Mouse (Mus musculus) megakaryocyte-erythroid progenitor cell, adult 5-6 weeks (primary cell): ENCODE data around the gene Dhx36. TPM values are rescaled to one million over a fixed set of nuclear protein-coding genes. Genes with fewer than 3 reads are reported as not detected.

Experiments
- ATAC-seq: replicated peaks from 2 replicates; pipeline ENCODE4 v1.8.0; 2016; ENCODE audit warnings: mild to moderate bottlenecking, inconsistent platforms; ENCODE audit not compliant: severe bottlenecking, poor library complexity, low FRiP score, low TSS enrichment
- total RNA-seq, 2 experiments: library from RNA; stranded (forward) in 1 of 2; stranded (reverse) in 1 of 2; fragments of 200-1000, 215-1000 nt in 1 of 2; fragments of >200 nt in 1 of 2; fragmentation: Nextera tagmentation in 1 of 2; gene quantifications; 2 replicates each; pipeline ENCODE4 v1.2.3; 2014 to 2017

Dhx36 gene
- total RNA-seq (2014; fragmentation: Nextera tagmentation) (35.0 and 46.2 TPM in 2 replicates), total RNA-seq (2017) (39.4 and 49.5 TPM in 2 replicates)

DNA sequence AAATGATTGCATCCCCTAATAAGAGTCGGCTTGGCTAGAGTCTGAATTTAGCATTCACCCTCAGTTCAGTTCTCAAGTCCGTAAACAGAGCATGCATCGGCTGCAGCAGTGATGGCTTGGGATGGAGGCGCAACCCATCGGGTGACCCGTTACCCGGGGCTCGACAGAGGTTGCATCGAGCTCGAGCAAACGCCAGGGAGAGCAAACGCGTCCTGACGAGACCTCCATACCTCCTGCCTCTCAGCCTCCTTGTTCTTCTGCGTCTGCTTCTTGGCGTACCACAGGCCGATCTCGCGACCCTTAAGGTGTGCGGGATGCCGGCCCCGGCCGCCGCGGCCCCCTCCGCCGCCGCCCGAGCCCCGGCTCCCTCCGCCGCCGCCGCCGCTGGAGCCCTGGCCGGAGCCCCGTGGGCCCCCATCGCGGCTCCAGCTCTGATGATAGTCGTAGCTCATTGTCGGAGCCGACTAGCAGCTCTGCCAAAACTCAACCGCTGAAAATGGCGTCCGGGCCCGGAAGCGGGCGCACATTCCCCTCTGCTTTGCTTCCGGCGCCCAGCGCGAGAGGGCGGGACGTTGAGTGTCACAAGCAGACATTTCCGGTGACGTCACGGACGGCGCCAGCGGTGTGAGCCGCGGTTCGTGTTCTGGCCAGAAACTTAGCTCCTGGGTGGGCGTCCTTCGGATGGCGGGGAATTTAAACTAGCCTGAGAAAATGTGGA lies at the start of gene Dhx36:
Dhx36 (minus strand) TSS at position 517 of the 718 bp plus-strand sequence.
- ATAC-seq: peak; percentile 100

DNA sequence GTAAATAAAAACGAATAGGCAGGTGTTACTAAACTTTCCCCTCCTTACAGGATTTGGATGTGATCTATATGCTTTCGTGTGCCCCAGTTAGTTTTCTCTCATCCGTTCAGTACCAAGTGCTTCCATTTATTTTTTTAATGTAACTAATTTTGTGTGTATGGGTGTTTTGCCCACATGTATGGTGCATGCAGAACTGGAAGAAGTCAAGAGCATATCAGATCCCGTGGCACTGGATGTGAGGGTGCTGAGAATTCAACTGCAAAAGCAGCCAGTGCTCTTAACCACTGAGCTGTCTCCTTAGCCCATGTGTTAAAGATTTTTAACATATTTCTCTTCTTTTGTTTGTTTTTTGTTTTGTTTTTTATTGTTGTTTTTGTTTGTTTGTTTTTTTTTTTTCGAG lies 20.8 kb upstream of the Dhx36 start:
- ATAC-seq: no peak

DNA sequence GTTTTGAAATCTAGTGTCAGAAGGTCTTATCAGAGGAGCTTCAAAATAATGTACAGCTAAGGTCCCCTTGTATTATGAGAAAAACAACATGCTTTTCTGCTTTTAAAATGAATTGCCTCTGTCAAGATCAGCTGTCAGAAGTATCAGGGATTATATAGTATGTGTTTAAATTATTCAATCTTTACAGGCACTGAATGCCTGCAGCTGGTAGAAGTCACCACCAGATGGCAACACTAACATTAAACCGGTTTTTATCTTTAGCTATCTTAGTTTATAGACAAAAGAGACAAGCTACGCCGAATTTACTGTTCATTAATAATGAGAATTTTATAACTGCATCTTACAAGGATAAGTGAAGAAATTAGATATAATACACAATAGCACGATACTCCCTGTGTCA lies 20.4 kb upstream of the Dhx36 start:
- no peak for ATAC-seq

DNA sequence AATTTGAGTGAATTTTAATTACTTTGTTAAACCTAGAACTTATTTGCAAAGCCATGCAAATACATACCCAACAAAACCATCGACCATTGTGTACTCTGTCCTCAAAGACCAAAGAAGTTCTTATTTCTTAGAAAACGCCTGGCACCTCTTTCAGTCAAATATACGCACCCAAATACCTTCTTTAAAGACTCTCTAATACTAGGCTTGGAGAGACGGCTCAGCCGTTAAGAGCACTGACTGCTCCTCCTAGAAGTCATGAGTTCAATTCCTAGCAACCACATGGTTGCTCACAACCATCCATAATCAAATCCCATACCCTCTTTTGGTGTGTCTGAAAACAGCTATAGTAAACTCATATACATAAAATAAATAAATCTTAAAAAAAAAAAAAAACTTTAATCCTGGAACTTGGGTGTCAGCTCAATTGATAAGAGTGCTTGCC lies 423 bp upstream of the Dhx36 start:
- no peak for ATAC-seq

DNA sequence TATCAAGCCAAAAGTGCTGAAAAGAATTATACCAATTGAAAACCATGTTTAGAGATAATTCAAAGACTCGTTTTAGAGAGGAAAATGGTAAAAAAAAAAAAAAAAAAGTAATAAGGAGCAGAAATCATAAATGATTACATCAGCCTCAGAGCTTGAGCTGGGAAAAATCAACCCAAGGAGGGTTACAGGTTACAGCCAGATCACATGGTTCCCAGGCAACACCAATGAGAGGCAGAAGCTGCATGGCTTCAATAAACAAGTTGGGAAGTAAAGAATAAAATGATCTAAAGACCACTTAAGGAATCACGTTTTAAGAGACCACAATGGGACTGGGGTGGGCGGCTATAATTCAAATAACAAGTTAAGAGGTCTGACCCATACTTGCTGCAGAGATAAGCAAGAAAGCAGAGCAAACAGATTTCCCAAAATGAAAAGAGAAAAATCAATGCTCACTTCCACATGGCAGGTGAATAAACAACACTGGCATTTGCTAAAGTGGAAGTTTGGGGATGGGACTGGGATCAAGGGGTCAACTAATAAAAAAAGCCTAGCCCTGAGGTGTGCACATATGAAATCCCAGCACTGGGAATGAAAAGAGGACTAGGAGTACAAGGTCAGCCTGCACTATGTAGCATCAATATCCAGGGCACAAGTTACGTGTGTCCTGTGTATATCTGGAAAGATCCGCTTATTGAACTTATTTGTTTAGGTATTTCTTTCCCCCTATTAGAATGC lies 1.5 kb downstream of the Dhx36 start:
- ATAC-seq: no peak

DNA sequence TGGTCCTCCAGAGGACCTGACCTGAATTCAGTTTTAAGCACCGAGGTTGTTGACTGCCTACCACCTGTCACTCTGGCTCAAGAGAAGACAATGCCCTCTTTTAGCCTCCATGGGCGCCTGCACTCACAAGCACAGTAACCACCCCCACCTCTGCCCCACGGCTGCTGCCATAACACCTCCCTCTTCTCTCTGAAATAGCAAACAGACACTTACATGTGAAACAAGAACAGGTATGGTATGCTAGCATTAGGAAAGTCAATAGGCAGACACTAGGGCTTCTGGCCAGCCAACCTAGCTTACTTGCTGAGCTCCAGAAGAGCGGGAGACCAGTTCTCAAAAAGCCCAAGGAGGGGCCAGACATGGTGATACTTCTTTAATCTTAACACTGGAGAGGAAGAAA lies 7.5 kb downstream of the Dhx36 start:
- ATAC-seq: no peak

DNA sequence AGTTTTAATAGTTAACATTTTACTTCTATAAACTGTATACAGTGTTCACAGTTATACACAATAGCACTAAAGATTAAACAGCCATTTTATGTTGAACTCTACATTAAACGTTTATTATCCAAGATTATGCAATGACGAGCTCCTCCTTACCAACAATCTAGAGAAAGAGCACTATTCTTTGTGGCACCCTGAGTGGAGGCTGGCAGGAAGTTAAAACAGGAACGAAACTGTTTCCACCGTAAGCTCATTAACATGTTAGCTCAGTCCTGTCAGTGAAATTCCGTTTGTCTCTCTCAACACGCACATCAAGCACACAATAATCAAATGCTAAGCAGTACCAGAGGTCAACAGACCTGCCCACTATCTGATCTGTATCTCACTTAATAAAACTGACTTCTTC lies 14.2 kb downstream of the Dhx36 start:
- ATAC-seq: no peak

DNA sequence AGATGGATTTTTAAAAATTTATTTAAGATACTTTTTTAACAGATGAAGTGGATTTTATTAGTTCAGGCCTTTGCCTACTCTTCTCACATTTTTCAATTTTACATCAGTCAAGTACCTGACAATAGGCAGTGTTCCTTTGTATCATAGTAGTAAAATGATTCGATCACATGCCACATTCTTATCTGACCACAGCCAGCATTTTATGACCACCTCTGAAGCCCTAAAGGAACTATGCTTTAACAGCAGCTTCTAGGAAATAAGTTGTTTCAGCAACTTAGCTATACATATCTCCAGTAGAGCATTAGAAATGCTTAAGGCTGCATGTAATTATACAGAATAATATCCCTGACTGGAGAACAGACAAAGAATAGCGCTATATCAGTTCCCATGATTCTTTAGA lies 22.5 kb downstream of the Dhx36 start:
- no peak for ATAC-seq

DNA sequence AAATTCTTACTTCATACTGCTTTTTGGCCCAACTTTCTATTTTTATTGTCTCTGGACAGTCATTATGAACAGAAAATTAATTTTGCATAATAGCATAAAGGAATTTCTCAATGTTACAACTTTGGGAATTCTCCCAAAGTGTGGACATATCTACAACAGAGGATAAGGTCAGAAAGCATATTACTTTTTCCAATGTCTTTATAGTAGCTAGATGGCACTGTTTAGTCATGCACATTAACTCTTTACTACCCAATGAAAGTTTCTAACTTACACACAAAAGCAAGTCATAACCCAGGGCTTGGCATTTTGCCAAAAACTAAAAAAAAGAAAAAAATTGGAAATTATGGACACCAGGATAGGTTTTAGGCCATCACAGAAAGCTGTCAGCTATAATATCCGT lies 36.6 kb downstream of the Dhx36 start:
- ATAC-seq: no peak

DNA sequence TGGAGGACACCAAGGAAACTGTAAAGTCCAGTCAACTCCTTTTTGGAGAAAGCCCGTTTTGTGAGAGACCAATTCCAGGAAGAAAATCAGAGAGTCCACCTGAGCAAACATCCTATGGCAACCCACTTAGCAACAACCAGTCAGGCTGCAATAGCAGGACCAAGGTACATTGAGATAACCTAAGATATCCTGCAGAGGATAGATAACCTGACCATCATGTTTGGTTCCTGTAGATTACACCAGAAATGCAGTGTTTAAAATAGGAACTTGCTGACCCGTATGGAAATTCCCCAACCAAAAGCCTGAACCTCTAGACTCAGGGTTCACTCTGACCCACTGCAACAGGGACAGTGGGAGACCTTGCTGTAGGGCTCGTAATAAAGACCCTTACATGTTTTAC lies 42.5 kb downstream of the Dhx36 start:
- ATAC-seq: no peak; the same call in 1 of the 2 replicates

DNA sequence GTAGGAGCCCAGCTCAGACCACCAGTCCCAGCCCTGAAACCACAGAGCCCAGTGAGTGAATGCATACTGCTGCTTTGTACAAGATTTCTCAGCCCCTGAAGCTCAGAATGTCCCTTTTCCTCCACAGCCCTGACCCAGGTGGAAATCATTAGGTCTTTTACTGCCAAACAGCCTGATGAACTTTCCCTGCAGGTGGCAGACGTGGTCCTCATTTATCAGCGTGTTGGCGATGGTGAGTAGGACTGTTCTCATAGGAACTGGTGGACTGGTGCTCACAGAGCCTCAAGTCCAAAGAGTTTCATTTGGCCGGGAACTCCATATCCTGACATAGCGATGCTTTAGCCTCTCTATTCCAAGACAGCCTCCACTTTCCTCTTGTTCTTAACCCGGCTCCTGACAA lies 47.3 kb downstream of the Dhx36 start:
- no peak for ATAC-seq

DNA sequence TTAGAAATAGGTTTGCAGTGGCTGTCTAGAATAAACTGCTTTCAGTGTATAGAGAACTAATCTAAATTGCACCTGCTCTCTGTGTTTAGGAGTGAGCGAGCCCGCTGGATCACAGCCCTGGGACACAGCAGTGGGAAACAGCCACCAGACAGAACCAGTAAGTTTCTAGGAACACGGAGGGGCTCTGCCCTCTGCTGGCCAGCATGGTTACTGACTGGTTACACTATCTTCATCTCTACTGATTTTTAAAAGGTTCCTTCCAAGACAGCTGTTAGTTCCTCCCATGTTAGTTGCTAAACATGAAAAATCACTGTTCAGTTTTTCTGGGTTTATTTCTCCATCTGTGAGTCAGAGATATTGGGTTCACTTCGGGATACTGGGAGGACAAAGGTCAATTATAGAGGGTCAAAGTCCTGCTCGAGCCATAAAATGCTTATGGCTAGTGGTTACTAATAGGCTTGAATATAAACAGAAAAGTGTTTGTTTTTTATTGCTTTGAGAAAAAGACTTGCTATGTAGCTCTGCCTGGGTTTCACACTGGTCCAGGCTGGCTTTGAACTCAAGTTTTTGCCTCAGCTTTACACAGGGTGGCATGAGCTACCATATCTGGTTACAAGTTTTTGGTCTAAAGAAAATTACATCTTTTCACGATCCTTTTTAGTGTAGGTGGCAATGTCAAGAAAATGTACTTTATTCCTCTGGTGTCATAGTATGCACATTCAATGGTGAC lies 48.4 kb downstream of the Dhx36 start:
- peak; percentile 87 for ATAC-seq

DNA sequence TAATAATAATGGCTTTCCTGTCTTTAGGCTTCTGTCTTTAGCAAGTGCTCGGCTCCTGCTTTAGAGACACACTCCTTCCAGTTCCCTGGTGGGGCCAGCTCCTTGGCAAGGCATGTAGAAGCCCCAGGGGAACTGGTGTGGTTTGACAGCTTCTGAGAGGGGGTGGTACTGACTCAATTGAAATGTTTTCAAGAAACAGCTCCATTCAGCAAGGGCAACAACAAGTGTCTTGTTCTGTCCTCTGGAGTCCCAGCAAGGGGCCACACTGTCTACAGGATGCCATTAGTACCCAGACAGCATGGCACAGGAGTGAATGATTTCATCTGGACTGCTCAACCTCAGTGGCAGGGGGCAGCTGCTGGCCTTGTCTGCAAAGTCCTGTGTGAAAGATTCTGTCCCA lies 51.0 kb downstream of the Dhx36 start:
- no peak for ATAC-seq

DNA sequence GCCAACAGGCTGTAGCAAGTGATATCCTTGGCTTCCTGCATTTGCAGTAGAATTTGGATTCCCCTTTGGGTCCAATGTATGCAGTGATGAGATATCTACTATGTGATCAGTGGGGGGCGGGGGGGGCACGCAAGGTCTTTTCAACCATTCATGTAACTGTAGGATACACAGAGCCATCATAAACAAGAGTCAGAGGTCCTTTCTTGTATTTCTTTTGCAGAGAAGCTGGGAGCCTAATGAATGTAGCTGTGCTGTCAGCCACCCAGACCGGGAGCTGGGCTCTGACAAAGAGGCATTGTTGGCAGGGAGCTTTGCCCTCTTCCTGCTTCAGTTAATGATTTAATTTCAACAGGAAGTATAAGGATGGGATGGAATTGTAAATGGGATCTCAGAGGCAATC lies 52.7 kb downstream of the Dhx36 start:
- ATAC-seq: no peak

DNA sequence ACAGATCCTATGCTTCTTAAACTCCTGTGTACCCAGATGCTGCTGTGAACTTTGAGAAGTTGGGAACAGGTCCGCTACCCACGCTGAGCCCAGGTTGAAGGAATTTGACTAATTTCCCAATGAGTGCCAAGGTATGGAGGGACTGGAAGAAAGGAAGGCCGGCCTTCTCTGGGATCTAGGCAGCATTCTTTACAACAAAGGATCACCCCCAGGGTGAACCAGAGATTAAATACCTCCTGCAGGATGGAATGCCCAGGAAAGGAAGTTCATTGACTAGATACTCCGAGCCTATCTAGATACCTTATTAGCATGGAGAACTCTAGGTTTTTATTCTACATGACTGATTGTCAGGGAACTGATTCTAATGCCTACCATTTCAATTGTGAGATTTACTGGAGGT lies 53.8 kb downstream of the Dhx36 start:
- ATAC-seq: no peak

DNA sequence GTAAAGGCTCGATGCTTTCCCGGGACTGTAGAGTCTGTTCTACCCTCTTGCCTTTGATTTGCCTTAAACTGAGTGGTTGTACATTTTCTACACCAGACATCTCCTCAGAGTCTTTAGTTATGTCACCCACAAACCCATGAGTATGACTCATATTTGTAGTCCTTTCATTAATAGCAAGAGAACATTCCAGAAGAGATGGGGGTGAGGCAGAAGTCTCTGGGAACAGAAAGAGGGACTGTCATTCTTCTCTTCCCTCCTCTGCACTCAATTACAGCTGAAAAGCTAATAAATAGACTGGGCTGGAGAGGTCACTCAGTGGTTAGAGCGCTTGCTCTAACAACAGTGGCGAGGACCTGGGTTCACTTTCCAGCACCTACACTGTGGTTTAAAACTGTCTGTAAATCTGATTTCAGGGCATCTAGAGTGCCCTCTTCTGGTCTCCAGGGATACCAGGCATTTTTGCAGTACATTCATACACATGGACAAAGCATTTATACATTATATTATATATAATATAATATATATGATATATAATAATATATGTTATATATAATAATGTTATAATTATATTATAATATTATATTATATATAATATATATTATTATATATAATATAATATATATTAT lies 56.8 kb downstream of the Dhx36 start:
- no peak for ATAC-seq

DNA sequence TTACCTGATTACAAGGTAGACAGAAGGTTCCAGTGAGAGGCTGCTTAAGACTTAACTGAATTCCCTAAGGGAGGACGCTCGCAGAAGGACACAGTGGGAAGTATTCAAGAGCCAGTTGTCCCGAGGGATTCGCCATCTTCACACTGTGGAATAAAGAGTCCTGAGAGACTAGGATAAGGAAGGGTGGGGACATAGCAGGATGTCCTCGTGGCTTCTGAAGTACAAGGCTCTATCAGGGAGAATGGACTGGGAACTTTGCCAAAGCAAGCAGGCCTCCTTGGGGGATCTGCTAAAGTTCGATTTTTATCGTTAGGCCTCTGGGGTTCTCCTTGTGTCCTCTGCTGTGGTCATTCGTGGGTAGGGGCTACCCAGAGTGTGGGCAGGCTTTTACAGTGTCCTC lies 59.7 kb downstream of the Dhx36 start:
- ATAC-seq: no peak

DNA sequence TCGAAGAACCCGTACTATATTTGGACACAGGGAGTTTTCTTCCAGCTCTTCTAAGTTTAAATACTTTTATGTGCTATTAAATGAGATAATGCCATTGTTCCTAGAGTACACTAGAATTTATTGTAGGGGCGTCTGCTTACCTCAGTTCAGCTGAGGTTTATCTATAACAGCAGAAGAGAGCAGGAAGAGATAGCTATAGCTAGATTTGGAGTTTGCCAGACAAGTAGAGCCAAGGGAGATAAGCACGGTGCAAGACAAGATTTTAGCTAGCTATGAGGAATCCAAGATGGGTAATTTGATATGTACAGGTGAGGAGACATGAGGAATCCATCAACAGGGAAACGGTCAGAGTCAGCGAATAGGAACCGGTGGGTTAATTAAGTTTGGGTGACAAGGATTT lies 60.5 kb downstream of the Dhx36 start:
- ATAC-seq: no peak

DNA sequence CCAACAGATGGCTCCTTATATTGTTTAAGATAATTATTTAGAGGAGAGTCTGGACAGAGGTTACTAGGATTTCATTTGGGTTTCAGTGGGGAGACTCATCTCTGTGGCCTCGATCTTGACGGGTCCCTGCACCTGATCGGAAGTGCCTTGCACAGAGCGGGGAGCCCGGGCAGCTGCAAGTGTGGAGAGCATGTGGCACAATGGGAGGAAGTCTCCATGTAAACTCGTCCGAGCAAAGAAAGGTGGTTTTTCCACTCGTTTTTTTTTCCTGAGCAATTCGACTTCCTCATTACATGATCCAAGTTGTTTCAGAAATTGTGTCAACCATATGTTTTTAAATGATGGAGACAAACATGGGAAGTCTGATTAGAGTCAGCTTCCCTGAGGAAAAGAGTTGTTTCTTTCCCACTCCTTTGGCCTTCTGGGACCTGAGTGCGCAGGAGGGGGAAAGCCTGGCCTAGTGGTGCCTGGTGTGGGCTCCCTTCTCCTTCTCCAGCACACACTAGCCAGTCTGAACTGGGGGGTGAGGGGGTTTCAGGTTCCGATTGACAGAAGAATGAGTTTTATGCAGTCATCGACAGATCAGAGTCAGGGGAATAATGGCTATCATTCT lies 63.1 kb downstream of the Dhx36 start:
- no peak for ATAC-seq
